Mouse (Mus musculus): ENCODE measurements around the gene Nyap1. TPM values are rescaled to one million over a fixed set of nuclear protein-coding genes. Genes with fewer than 3 reads are reported as not detected.
"Not testable (repeated sequence)": the region's sequence is repeated elsewhere in the genome, so short reads cannot be mapped to it uniquely, and the experiment has no call there.

Nyap1 gene
- polyA plus RNA-seq, 1 experiment = not detected

DNA sequence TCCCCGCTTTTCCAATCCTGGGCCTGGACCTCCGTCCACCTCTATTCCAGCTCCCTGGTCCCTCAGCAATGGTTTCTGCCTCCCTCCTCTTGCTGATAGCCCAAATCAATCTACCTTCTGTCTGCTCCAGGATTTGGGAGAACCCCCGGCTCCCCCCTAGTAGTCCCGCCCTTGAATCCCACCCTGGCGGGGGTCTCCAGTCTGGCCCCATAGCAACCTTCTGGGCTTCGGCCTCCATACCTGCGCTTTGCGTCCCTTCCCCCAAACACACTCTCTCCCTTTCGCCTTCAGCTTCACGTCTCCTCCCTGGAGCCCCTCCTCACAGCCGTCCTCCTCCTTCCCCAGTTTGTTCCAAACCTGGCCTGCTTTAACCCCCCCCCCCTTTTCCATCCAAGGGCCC lies 901 bp downstream of the Nyap1 start:
- Histone ChIP-seq H3K4me1 (ENCODE audit: control insufficient read depth, insufficient read depth, insufficient read length, low read length) (no peaks in the 10 kb centered on the region), H3K27ac (replicated peaks; ENCODE audit: low read depth, low read length) (no peak overlapping the region), H3K4me3 (ENCODE audit: insufficient read depth, low read depth, low read length) (peak overlapping the region; percentile 44)

DNA sequence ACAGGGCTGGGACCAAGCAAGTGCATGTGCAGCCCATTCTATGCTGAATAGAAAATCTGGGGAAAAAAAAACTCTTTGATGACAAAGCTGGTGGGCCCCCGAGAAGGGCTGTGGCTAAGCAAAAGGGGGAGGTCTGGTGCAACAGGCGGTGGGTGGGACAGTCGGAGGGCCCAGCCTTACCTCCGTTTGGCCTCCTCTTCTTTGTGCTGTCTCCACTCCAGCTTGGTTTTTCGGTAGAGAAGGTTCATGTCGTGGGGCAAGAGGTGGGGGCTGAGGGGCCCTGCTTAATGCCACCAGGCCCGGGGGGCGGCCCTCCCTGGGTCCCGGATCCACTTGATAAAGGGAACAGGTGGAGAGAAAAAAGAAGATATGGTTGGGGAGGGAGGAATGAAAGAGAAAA lies 1.9 kb downstream of the Nyap1 start:
- Histone ChIP-seq H3K4me3 (ENCODE audit: insufficient read depth, low read depth, low read length) (no peak overlapping the region), H3K27ac (replicated peaks; ENCODE audit: low read depth, low read length) (no peak overlapping the region), H3K4me1 (ENCODE audit: control insufficient read depth, insufficient read depth, insufficient read length, low read length) (no peaks in the 10 kb centered on the region)

DNA sequence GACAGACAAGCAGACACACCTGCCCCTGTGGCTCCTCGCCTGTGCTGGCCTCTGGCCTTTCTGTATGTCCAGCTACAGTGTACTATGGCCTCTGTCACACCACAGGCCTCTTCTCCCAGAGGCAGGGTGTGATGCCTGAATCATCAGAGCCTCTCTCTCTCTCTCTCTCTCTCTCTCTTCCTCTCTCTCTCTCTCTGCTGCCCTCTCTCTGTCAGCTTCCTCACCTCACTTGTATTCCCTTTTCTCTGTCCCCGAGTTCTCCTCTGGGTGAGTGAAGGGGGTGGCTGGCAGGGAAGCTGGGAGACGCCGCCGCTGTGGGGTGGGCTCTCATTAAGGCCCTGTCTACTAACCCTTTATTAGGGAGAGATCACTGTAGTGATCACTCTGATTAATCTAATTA lies 2.9 kb downstream of the Nyap1 start:
- Histone ChIP-seq H3K4me1 (ENCODE audit: control insufficient read depth, insufficient read depth, insufficient read length, low read length) (no peaks in the 10 kb centered on the region), H3K4me3 (ENCODE audit: insufficient read depth, low read depth, low read length) (no peak overlapping the region), H3K27ac (replicated peaks; ENCODE audit: low read depth, low read length) (no peak overlapping the region)

DNA sequence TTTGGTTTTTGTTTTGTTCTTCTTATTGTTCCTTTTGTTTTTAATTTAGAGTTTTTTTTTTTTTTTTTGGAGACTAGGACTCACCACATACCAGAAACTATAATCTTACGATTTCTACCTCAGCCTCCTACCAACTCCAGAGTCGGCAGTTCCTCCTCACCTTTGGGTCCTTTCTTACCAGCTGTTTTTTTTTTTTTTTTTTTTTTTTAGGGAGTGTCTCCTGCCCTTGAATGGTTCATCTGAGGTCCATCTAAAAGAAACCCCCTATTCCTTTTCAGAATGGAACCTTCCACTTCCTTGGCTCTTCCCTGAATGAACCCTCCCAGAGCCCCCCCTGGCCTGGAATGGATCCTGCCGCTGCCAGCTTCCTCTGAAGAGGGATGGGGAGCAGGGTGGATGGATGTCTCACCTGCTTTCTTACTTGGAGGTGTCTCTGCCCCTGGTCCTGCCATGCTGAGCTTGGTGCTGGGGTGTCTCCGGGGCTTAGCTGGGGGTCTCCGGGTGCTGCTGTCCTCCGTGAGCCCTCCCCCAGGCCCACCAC lies 3.9 kb downstream of the Nyap1 start:
- Histone ChIP-seq H3K4me1 (ENCODE audit: control insufficient read depth, insufficient read depth, insufficient read length, low read length) (no peaks in the 10 kb centered on the region), H3K27ac (replicated peaks; ENCODE audit: low read depth, low read length) (no peak overlapping the region), H3K4me3 (ENCODE audit: insufficient read depth, low read depth, low read length) (no peak overlapping the region)

DNA sequence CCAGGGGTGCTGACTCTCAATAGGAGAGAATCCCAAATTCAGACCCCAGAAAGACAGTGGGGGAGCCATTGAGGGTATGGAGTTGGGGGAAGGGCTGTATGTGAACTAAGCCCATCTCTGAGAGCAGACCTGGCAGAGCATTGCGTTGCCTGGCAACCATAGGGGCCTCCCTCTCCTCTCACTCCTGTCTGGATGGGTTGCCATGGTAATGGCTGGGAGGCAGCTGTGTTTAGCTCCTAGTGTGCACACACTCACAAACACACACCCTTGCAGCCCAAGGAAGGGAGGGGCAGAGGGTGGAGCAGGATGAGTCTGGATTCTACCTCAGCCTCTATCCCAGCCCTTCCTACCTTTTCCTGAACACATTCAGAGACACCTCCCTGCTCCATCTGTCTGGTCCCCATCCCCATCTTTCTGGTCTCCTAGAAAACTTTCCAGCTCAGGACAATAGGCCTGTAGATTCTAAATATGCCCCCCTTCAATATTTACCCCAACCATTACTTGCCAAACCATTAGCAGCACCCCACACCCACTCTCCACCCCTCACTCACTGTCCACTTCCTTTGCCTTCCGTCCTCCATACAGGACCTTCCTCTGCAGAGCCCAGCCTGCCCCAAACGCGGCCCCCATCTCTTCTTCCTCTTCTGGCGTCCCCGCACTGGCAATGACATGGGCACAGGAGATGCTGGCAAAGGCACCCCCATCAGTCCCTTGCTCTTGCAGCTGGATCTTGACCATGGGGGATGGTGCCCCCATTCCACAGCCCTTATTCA lies 6.9 kb downstream of the Nyap1 start:
- Histone ChIP-seq H3K27ac (replicated peaks; ENCODE audit: low read depth, low read length) (no peak overlapping the region), H3K4me3 (ENCODE audit: insufficient read depth, low read depth, low read length) (no peak overlapping the region), H3K4me1 (ENCODE audit: control insufficient read depth, insufficient read depth, insufficient read length, low read length) (no peaks in the 10 kb centered on the region)

DNA sequence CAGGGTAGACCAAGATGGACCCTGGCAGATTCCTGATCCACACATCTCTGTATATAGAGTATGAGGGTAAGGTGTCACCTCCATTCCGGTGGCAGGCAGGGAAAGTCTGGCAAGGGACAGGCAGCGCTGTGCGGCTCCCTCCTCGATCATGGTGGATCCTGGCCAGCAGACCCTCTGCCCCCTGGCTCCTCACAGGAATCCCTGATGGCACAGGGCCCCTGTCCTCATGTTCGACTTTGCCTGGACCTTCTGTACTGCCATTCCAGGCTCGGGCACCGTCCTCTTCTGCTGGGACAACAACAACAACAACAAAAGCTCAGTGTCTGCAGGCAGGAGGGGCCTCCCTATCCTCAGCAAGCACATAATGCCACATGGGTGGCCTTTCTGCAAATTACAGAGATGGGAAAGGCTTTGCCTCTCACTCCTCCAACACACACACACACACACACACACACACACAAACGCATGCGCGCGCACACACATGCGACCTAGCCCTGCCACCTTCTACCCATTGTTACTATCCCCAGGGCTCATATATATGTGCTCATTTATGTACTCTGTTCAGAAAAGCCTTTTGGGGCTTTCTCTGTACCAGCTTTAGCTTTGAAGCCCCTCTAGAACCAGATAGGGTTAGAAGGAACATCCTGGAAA lies 7.6 kb downstream of the Nyap1 start:
- Histone ChIP-seq H3K4me3 (ENCODE audit: insufficient read depth, low read depth, low read length) (no peak overlapping the region), H3K4me1 (ENCODE audit: control insufficient read depth, insufficient read depth, insufficient read length, low read length) (no peaks in the 10 kb centered on the region), H3K27ac (replicated peaks; ENCODE audit: low read depth, low read length) (no peak overlapping the region)

DNA sequence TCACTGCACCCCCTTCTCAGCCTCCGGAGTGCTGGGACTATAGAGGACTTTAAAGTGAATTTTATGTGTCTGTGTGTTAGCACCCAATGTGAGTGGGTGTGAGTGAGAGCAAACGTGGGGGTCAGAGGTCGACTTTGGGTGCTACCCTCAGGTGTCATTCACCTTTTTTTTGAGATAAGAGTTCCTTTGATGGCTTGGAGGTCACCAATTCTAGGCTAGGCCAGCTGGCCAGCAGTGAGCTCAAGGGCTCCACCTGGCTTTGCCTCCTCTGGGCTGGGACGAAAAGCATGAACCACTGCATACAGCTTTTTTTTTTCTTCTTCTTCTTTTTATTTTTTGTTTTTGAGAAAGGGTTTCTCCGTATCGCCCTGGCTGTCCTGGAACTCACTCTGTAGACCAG lies 14.6 kb downstream of the Nyap1 start:
- no peak overlapping the region for H3K27ac ChIP-seq (replicated peaks; ENCODE audit: low read depth, low read length)
- no peaks in the 10 kb centered on the region for H3K4me1 ChIP-seq (ENCODE audit: control insufficient read depth, insufficient read depth, insufficient read length, low read length)
- H3K4me3 ChIP-seq (ENCODE audit: insufficient read depth, low read depth, low read length) = no peak overlapping the region

DNA sequence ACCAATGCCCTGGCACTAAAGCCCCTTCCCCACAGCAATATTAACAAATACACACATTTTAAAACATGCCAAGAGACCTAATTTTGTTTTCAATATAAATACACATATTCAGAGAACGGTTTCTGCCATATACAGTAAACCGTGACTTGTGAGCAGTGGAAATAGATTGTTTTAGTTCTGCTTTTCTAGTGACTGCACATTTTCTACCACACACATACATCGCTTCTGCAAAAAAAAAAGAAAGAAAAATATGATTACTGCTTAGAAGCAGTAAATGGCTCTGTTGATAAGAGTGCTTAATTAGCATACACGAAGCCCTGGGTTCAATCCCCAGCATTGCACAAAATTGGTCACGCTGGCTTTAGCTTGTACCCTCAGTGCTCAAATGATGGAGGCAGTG lies 17.6 kb downstream of the Nyap1 start:
- H3K4me3 ChIP-seq (ENCODE audit: insufficient read depth, low read depth, low read length) = no peak overlapping the region
- no peak overlapping the region for H3K27ac ChIP-seq (replicated peaks; ENCODE audit: low read depth, low read length)
- no peaks in the 10 kb centered on the region for H3K4me1 ChIP-seq (ENCODE audit: control insufficient read depth, insufficient read depth, insufficient read length, low read length)

DNA sequence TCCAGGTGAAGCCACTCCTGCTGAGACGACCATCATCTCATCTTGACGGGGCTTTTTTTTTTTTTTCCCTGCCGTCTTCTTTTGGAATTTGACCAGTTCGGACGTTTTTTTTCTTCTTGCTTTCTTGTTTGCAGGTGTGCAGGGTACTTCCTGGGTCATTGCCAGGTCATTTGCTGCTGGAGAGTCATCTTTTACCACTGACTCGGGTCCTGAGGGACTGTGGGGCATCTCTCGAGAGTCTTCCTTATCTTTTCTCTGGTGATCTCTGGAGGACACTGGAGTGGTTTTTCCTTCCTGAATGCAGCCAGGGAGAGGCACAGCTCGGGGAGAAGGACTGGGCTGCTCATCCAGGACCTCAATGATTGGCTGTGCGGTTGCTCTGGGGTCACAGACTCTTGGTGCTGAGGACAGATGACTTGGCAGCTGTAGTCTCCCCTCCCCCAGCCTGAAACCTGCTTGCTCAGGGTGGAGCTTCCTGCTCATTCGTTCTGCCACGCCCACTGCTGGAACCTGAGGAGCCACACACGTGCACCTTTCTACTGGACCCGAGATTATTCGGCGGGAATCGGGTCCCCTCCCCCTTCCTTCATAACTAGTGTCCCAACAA lies 20.7 kb downstream of the Nyap1 start:
- H3K4me3 ChIP-seq (ENCODE audit: insufficient read depth, low read depth, low read length); H3K27ac ChIP-seq (replicated peaks; ENCODE audit: low read depth, low read length): not testable (repeated sequence)

DNA sequence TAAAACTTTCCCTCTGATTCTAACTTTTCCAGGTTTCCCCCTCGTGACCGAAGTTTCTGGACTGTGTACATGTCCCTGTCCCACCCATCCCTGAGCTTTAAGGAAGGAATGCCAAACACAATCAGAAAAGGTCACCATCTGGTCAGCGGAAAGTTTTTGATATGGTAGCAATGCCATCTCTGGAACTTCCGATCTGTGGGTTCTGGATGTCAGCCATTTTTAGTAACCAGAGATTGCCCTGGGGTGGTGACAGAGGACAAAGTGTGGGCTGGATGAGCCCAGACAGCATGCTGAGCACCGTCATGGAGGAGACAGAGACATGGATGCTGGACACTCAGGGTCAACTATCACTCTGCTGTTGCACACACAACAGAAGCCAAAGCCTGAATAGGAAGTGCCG lies 22.3 kb downstream of the Nyap1 start:
- no peak overlapping the region for H3K4me3 ChIP-seq (ENCODE audit: insufficient read depth, low read depth, low read length)
- H3K4me1 ChIP-seq (ENCODE audit: control insufficient read depth, insufficient read depth, insufficient read length, low read length) = no peaks in the 10 kb centered on the region
- no peak overlapping the region for H3K27ac ChIP-seq (replicated peaks; ENCODE audit: low read depth, low read length)

More for the DNA sequence above, 20.7 kb downstream of the Nyap1 start:
- H3K4me1 ChIP-seq (ENCODE audit: control insufficient read depth, insufficient read depth, insufficient read length, low read length) = not testable (repeated sequence)

DNA sequence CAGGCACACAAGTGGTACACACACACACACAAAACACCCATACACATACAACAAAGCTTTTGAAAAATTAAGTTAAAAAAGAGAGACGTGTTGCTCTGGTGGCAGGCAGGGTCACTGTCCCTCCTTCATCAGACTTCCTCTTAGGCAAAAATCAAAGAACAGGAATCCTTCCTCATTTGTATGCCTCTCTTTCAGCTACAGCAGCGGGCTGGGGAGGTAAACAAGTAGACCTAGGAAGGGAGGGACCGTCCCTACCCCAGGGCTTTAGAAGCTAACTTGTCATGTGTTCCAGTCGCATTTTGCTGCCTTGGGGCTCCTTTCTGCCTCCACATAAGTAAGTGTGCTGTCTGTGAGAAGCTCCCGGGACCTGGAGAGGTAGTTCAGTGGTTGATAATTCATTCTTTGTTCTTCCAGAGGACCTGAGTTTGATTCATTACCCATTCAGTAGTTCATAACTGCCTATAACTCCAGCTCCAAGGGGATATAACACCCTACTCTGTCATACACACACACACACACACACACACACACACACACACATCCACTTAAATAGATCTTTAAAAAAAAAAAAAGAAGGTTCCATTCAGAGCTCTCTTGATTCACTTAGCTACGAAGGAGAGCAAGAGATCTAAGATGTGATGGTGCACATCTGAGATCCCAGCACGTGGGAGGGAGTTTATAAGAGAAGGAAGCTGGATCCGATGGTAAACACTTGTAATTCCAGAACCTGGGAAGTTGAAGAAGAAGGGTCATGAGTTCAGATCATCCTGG lies 23.2 kb downstream of the Nyap1 start:
- H3K4me1 ChIP-seq (ENCODE audit: control insufficient read depth, insufficient read depth, insufficient read length, low read length) = no peaks in the 10 kb centered on the region
- H3K4me3 ChIP-seq (ENCODE audit: insufficient read depth, low read depth, low read length) = no peak overlapping the region
- H3K27ac ChIP-seq (replicated peaks; ENCODE audit: low read depth, low read length) = no peak overlapping the region

DNA sequence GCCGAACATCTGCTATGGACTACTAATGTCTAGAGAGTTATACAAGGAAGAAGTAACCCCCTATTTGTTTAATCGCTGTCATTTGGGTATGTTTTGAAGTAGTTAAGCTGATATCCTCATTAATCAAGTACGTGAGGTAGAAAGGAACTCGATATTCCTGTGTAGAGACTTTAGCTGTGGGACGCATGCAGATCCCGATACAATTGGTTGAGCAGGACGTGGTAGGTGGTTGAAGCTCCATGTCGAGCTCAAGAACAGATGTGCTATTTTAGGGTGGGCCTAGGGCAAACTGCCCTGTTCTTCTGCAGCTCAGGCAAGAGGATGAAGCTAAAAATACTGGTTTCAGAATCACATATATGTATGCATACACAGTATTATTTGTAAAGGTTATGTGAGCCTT lies 25.7 kb downstream of the Nyap1 start:
- Histone ChIP-seq H3K4me1 (ENCODE audit: control insufficient read depth, insufficient read depth, insufficient read length, low read length) (no peaks in the 10 kb centered on the region), H3K4me3 (ENCODE audit: insufficient read depth, low read depth, low read length) (no peak overlapping the region), H3K27ac (replicated peaks; ENCODE audit: low read depth, low read length) (no peak overlapping the region)

DNA sequence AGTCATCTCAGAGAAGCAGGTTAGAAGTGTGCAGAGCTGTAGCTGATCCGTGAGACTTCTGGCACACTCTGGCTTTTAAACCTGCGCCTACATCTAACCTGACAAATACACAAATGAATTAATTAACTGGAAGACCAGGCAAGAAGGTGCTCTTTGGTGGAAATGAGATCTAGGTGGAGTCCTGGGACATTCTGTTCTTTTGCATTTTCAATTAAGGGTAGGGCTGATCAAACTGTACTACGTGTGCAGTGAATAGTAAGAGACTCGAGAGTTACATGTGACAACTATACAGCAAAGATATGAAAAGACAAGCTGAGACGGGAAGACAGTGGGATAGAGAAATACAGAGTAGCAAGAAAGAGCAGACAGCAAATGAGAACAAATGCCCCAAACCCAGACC lies 28.0 kb downstream of the Nyap1 start:
- Histone ChIP-seq H3K27ac (replicated peaks; ENCODE audit: low read depth, low read length) (no peak overlapping the region), H3K4me1 (ENCODE audit: control insufficient read depth, insufficient read depth, insufficient read length, low read length) (no peaks in the 10 kb centered on the region), H3K4me3 (ENCODE audit: insufficient read depth, low read depth, low read length) (no peak overlapping the region)

DNA sequence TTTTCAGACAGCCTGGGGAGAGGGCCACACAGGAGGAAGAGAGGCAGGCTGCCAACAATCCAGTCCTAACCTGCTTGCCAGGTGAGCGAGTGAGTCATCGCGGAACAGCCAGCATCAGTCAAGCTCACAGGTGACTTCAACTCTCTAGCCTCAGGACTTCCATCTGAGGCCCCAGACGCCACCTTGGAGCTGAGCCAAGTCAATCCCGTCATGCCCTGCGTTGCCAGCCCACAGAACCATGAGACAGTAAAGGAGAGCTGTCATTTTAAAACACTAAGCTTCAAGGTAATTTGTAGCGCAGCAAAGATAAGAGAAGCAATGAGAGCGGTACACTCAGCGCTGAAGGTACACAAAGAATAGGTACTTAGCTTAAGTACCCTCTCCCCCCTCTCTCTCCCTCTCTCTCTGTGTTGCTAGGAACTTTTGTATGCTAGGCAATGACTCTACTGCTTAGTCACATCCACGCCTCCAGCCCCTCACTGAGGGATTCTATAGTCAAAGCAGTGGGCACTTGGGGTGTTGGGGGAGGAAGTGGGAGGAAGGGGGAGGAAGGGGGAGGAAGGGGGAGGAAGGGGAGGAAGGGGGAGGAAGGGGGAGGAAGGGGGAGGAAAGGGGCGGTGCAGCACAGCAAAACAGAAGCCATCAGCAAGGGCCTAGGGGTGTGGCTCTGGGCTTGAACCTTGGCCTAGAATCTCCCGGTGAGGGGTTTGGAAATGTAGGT lies 34.3 kb downstream of the Nyap1 start:
- no peak overlapping the region for H3K27ac ChIP-seq (replicated peaks; ENCODE audit: low read depth, low read length)
- H3K4me1 ChIP-seq (ENCODE audit: control insufficient read depth, insufficient read depth, insufficient read length, low read length) = no peaks in the 10 kb centered on the region
- H3K4me3 ChIP-seq (ENCODE audit: insufficient read depth, low read depth, low read length) = no peak overlapping the region
